Mouse (Mus musculus) megakaryocyte, embryonic 14.5 days (primary cell): ENCODE measurements around the gene Car8.

ENCODE experiments used
- FLI1 ChIP-seq: IDR thresholded peaks from 2 replicates; pipeline ENCODE4 v1.6.1; 2012; ENCODE audit warnings: low read length, inconsistent platforms, mixed read lengths
- GATA1 ChIP-seq: IDR thresholded peaks from 3 replicates; pipeline ENCODE4 v1.6.1; 2012; ENCODE audit warnings: mixed read lengths, low read length, inconsistent platforms, borderline replicate concordance

DNA sequence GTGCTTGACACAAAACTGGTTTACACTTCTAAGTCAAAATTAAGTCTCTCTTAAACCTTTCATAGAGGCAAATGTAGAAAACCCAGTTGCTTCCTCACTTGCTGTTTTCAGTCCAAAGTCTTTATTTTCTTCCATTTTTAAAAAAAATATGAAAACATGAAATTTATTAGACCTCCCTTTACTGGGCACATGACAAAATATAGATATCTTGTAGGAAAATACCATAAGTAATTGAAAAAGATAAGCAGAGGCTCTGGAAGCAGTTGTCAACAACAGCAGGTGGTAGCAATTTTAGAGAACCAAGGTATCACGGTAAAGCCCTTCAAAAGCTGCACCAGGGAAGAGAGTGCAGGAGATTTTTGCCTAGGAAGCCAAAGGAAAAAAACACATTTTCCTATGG, 30.9 kb downstream of the Car8 start:
- TF ChIP-seq GATA1 = no peak
- TF ChIP-seq FLI1 = no peak
